Mouse (Mus musculus) Patski (cell line): ENCODE measurements around the gene Sass6. TPM values are rescaled to one million over a fixed set of nuclear protein-coding genes. Genes with fewer than 3 reads are reported as not detected.

ENCODE experiments used
- ATAC-seq: fragments of 100-300 bp; one replicate; pipeline ENCODE4 v1.8.0; 2021
- CTCF ChIA-PET: fragments of 350-600 bp; sonication (Branson Sonifier 250); formaldehyde crosslinking; loops from one replicate; lab custom pipeline; 2022; ENCODE audit warnings: inconsistent platforms; lab: Charles Lee
- POLR2A ChIA-PET: fragments of 350-600 bp; sonication (Branson Sonifier 250); formaldehyde crosslinking; loops from one replicate; lab custom pipeline; 2022; ENCODE audit warnings: antibody characterized with exemption, inconsistent platforms; lab: Charles Lee
- DNase-seq: peaks from one replicate; pipeline ENCODE4 v3.0.0-alpha.2; 2011; ENCODE audit warnings: low read depth, low spot score
- H3K27me3 ChIP-seq: fragments of 371-371 bp; one replicate; pipeline ENCODE4 v1.5.1; 2021
- CTCF ChIP-seq: fragments of 100-300 bp; IDR thresholded peaks from one replicate; pipeline ENCODE4 v1.5.1; 2021
- in situ Hi-C: fragments of 300-500 bp; cut with MboI; formaldehyde crosslinking; loops from 3 replicates; pipeline ENCODE4 v1.11.1; 2018; ENCODE audit warnings: low pct_unique_long_range_greater_than_20kb, mixed read lengths
- polyA plus RNA-seq: library from polyadenylated mRNA; unstranded; gene quantifications from one replicate; pipeline ENCODE4 v1.2.3, GENCODE M21; 2021

Sass6 gene
- polyA plus RNA-seq, 1 experiment from 2014 or later = 11.7 TPM

DNA sequence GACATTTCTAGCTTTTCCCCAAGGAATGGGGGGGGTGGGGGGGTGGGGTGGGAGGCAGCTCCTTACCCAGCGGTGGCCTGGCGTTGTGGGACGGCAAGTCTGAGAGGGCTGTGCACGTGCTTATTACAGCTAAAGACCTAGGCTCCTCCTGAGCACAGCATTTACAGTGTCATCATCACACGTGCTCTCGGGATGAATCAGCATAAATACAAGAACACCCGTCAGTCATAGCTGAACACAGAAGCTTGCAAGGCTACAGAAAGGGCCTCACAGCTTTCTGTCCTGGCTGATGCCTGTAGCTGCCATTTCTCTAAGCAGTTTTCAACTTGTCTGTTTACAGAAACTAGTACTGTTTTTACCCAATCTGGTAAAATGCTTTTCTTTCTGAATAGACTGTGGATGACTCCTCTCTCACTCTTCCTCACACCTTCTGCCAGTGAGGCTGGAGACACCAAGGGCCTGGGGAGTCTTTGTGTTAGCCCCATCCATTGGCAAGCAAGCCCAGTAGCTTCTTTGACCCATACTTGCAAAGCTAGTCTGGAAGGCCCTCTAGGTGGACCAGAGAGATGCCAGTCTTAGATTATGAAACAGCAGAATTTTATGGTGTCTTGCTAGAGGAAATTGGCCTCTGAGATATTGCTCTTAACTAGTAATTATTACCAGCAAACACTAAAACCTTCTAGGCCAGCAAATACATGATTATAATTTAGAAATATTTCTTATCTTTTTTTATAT is 26.0 kb downstream of the Sass6 start:
- no peaks in the 10 kb centered on the region for H3K27me3 ChIP-seq
- ATAC-seq (no peak), DNase-seq (no peak)
- ChIA-PET CTCF (interaction anchor here (0.8 to 4.0 kb wide), 6 partner anchors 9 to 289 kb away, joined by 3 to 22 read pairs (median 5); no protein-coding TSS in a partner anchor), POLR2A (no interaction called here)
- in situ Hi-C loops = no loop called here
- no peak for TF ChIP-seq CTCF

DNA sequence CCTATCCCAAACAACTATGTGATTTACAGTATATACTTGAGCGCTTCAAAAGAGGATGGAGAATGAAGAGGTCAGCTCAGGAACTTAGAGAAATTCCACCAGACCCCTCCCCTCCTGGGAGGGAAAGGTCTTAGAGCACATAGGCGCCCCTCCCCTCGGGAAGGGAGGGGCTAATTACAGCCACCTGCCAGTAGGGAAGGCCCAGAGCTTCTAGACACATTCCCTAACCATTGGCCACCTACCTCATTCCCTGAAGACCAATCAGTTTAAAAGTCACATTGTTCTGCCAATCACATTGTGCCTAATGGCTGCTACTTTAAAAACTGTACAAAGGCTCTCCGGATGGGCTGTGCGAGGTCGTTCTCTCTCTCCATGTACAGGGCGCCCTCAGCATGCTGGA is 27.9 kb downstream of the Sass6 start:
- no peak for TF ChIP-seq CTCF
- ATAC-seq (no peak), DNase-seq (no peak)
- ChIA-PET POLR2A (no interaction called here), CTCF (interaction anchor here (0.7 to 4.0 kb wide), 3 partner anchors 12 to 290 kb away, joined by 3 to 22 read pairs (median 3); no protein-coding TSS in a partner anchor)
- in situ Hi-C loops = no loop called here
- H3K27me3 ChIP-seq = no peaks in the 10 kb centered on the region

DNA sequence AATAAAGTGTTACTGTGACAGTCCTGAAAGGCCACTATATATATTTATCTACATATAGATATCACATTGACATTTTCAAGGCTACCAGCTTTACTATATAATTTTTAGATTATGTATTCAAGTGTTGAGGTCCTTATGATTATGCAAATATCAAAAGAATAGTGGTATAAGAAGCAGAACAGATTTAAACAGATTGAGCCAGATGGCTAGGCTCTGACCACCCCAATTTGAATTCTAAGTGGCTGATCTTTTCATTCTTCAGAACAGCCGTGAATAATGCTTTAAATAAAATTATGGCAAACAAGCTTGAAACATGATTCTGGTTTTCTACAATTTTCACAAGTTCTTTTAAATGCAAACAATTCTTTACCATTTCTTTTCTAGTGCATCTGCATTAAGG is 36.7 kb downstream of the Sass6 start:
- in situ Hi-C loops = no loop called here
- DNase-seq = no peak
- ChIA-PET POLR2A (no interaction called here), CTCF (interaction anchor here (1.0 to 3.7 kb wide), 9 partner anchors 9 to 118 kb away, joined by 3 to 11 read pairs (median 4); partner anchors contain the start of gene Trmt13)
- H3K27me3 ChIP-seq = no peaks in the 10 kb centered on the region
- ATAC-seq = no peak
- TF ChIP-seq CTCF = no peak

DNA sequence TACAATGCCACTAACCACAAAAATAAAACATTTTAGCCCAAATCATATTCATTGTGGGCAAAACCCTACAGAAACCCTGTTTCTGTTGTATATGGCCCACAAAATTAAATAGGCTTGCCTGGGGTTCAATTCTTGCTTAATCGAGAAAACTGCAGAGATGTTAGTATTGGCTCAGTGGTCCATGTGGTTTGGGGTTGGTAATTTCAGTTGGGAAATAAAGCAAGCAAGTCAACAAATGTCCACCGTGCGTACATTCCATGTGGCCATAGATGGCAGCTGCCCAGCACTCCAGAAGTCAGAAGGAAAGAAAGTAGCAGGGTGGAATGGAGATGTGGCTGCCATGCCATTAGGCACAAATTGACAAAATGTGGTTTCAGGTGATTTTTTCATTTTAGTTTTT is 38.2 kb downstream of the Sass6 start:
- TF ChIP-seq CTCF = no peak
- POLR2A ChIA-PET = no interaction called here
- CTCF ChIA-PET = interaction anchor here (1.3 to 3.7 kb wide), 2 partner anchors 8 to 12 kb away, joined by 4 to 11 read pairs; no protein-coding TSS in a partner anchor
- H3K27me3 ChIP-seq = no peaks in the 10 kb centered on the region
- in situ Hi-C loops = no loop called here
- ATAC-seq = no peak
- no peak for DNase-seq

DNA sequence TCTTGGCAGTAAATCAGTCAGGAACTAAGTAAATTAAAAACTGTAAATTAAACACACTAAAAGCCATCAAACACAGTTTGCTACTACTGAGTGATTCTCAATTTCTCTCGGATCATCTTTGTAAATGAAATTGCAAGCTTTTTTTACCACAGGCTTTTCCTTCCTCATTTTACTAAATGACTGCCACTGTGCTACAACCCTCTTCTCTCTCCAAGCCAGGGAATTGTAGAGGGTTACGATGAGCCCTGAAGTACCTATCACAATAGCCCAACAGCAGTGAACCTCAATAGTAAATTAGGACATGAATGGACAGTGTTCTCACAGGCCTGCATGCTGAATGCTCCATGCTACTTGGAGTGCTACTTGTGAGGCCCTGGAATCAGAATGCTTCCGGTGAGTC is 39.3 kb downstream of the Sass6 start:
- DNase-seq = no peak
- ChIA-PET POLR2A (no interaction called here), CTCF (no interaction called here)
- TF ChIP-seq CTCF = no peak
- in situ Hi-C loops = no loop called here
- no peaks in the 10 kb centered on the region for H3K27me3 ChIP-seq
- ATAC-seq = no peak

DNA sequence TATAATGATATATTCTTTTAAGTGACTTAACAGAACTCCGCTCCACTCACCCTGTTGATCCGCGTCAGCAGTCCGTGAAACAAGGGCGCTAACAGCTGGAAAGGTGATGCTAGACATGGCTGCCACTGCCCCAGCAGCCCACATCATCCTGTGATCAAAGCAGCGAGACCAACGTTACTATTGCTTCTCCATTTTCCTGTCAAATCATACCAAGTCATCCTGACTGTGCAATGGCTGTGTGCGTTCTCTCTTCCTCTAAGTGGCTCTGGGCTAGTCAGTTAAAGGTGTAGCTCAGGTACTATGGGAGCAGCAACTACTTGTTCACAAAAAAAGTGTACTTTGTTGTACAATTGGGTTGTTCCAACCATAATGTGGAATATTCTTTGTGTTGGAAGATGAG is 40.1 kb downstream of the Sass6 start:
- CTCF ChIA-PET = interaction anchor here (1.5 to 2.2 kb wide), 3 partner anchors 9 to 14 kb away, joined by 3 to 6 read pairs (median 6); no protein-coding TSS in a partner anchor
- in situ Hi-C loops = no loop called here
- POLR2A ChIA-PET = interaction anchor here (0.7 kb wide), 1 partner anchor 9 kb away, joined by 3 read pairs; no protein-coding TSS in a partner anchor
- ATAC-seq (no peak), DNase-seq (no peak)
- H3K27me3 ChIP-seq = no peaks in the 10 kb centered on the region
- TF ChIP-seq CTCF = no peak

DNA sequence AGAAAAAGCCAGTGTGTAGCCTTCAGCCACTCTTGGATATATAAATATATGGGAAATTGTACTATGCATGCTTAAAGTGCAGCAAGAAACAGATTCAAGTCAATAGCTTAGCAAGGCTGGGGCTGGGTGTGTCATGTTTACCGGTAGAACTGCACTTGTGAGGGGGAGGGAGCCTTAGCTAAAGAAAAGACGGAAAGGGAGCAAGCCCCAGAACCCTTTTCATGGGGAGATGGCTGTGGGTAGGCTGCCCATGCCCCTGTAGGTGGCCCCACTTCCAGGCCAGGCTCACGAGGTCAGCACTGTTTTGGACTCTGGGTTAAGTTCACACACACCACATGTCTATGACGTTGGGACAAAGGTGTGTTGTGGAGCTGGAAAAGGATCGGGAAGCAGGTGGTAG is 41.0 kb downstream of the Sass6 start:
- DNase-seq (no peak), ATAC-seq (no peak)
- H3K27me3 ChIP-seq = no peaks in the 10 kb centered on the region
- TF ChIP-seq CTCF = no peak
- CTCF ChIA-PET = interaction anchor here (0.8 to 2.2 kb wide), 5 partner anchors 8 to 20 kb away, joined by 3 to 6 read pairs (median 3); no protein-coding TSS in a partner anchor
- POLR2A ChIA-PET = interaction anchor here (1.4 kb wide), 1 partner anchor 17 kb away, joined by 4 read pairs; no protein-coding TSS in a partner anchor
- in situ Hi-C loops = no loop called here

DNA sequence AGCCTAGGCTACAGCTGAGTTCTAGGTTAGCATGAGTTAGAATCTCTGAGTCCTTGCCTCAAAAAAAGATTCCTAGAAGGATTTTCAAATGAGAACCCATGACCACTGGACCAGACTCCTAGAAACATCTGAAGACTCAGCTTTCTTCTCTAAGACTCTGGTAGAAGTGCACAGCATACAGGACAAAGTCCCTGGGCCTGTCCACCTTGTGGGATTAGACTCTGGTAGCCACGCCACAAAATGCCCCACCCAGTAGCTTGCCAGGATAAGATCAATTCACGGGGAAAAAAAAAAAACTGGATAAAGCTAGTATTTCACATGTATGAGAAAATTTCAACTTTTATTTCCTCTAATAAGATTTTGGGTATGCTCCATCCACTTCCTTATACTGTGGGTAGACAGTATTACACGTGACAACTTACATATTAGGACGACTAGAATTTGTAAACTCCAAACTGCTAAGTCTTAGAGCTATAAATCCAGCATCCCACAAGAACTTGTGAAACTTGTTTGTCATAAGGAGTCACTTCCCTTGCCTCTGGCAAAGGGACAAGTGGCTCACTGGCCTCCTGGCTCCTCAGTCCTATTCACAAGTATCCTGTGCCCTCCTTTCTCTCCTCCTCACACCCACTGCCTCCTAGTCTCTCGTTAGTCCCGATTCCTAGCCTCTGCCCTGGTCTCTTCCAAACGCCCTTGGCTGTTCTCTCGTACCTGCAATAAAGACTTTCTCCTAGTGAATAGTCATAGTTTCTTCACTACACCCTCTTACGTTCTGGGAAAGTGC is 43.1 kb downstream of the Sass6 start:
- POLR2A ChIA-PET = no interaction called here
- in situ Hi-C loops = no loop called here

DNA sequence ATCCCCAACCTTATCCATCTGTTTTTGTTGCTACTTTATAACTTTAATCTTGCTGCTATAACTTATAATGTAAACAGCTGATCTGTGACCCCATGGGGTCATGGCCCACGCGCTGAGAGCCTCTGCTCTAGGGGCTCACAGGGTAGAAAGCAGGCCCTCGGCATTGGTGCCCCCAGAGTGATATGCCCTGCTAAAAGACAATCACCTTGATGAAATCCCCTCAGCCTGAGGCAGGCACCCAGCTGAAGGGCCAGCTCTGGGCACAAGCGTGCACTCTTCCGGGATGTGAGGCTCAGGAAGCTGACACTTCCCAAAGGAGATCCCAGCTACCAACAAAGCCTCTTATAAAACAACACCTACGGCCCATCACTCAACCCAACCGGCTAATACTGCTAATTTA is 43.8 kb downstream of the Sass6 start:
- CTCF ChIA-PET = interaction anchor here (1.2 to 1.6 kb wide), 4 partner anchors 11 to 29 kb away, joined by 3 to 7 read pairs (median 4); no protein-coding TSS in a partner anchor
- POLR2A ChIA-PET = no interaction called here

More for the DNA sequence above, 43.1 kb downstream of the Sass6 start:
- CTCF ChIA-PET = interaction anchor here (1.2 to 1.6 kb wide), 4 partner anchors 11 to 28 kb away, joined by 3 to 7 read pairs (median 4); no protein-coding TSS in a partner anchor
- H3K27me3 ChIP-seq = no peaks in the 10 kb centered on the region
- no peak for DNase-seq
- ATAC-seq = no peak
- no peak for TF ChIP-seq CTCF

DNA sequence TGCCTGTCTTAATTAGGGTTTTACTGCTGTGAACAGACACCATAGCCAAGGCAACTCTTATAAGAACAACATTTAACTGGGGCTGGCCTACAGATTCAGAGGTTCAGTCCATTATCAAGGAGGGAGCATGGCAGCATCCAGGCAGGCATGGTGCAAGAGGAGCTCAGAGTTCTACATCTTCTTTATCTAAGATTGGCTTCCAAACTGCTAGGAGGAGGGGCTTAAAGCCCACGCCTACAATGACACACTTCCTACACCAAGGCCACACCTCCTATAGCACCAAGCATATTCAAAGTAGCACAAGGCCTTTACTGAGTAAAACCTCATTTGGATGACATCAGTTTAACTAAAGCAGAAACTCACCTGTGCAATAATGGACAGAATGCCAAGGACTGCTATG is 45.2 kb downstream of the Sass6 start:
- ATAC-seq = no peak
- ChIA-PET CTCF (interaction anchor here (1.4 to 1.8 kb wide), 4 partner anchors 9 to 36 kb away, joined by 3 to 11 read pairs (median 4); no protein-coding TSS in a partner anchor), POLR2A (no interaction called here)
- no peak for DNase-seq
- no peak for TF ChIP-seq CTCF
- in situ Hi-C loops = no loop called here
- H3K27me3 ChIP-seq = no peaks in the 10 kb centered on the region

More for the DNA sequence above, 43.8 kb downstream of the Sass6 start:
- ATAC-seq = no peak
- no peak for TF ChIP-seq CTCF
- no peaks in the 10 kb centered on the region for H3K27me3 ChIP-seq
- in situ Hi-C loops = no loop called here
- no peak for DNase-seq
